Comparison of ENCODE assay signal across 7 mouse cellular contexts in genomic region chr5:30907413-30908059, GRCm38 (mm10). TPM values are rescaled to one million over a fixed set of nuclear protein-coding genes. Genes with fewer than 3 reads are reported as not detected.
A peak's percentile ranks its signal among the peaks of the same experiment; 100 is the strongest.
DNase-seq lines count a peak whose midpoint lies in the region; ATAC-seq and TF ChIP-seq lines count a peak whose summit lies in the region.

TSS of gene Ost4 (minus strand) at chr5:30907788.

- peak; percentile 89 for ATAC-seq in intestine, postnatal 0 days
- peak; percentile 96 for ATAC-seq in midbrain, embryonic 12.5 days (ENCODE audit: low FRiP score, low read depth)

- peaks cover 24% of the 10 kb centered on the region for H3K4me1 ChIP-seq in intestine, postnatal 0 days (replicated peaks; ENCODE audit: control insufficient read depth, insufficient read depth, low read length)
- H3K4me1 ChIP-seq in midbrain, embryonic 12.5 days: peaks cover 31% of the 10 kb centered on the region
- peaks cover 31% of the 10 kb centered on the region for H3K4me1 ChIP-seq in small intestine, adult 2 months (ENCODE audit: control insufficient read depth, insufficient read depth, insufficient read length, low read length)

- WGBS in intestine, postnatal 0 days: under 1% methylated on average over 58 of the region's 58 CpGs
- under 1% methylated on average over 58 of the region's 58 CpGs for WGBS in midbrain, embryonic 12.5 days
- WGBS in small intestine, adult 2 months: under 1% methylated on average over 58 of the region's 58 CpGs

- no peaks in the 10 kb centered on the region for H3K9me3 ChIP-seq in intestine, postnatal 0 days (ENCODE audit: control insufficient read depth)
- no peaks in the 10 kb centered on the region for H3K9me3 ChIP-seq in midbrain, embryonic 12.5 days

- no peaks in the 10 kb centered on the region for H3K27me3 ChIP-seq in intestine, postnatal 0 days (replicated peaks; ENCODE audit: control insufficient read depth, insufficient read depth, low read length)
- H3K27me3 ChIP-seq in midbrain, embryonic 12.5 days: peaks cover 3% of the 10 kb centered on the region; the same call in 1 of the 2 replicates
- no peaks in the 10 kb centered on the region for H3K27me3 ChIP-seq in small intestine, adult 2 months (ENCODE audit: control insufficient read depth, insufficient read depth, low read length)

- TF ChIP-seq CTCF in intestine, postnatal 0 days (IDR thresholded peaks at IDR 0.05; ENCODE audit: low read depth): no peak
- TF ChIP-seq CTCF in small intestine, adult 2 months (IDR thresholded peaks at IDR 0.05; ENCODE audit: extremely low read depth, insufficient read length, insufficient replicate concordance, low read depth, low read length): no peak

- peak; percentile 95 for DNase-seq in adrenal gland, adult 8-10 months
- peak; percentile 96 for DNase-seq in embryo, embryonic 9.5 days (ENCODE audit: extremely low spot score)
- DNase-seq in gonadal fat pad, adult 2 months (ENCODE audit: low read depth): no peak
- DNase-seq in left cerebral cortex, postnatal 4 days: peak; percentile 93

- peak within 1 kb of the TSS; percentile 95 for H3K27ac ChIP-seq in intestine, postnatal 0 days (ENCODE audit: low read depth, low read length)
- H3K27ac ChIP-seq in midbrain, embryonic 12.5 days (replicated peaks): peak within 1 kb of the TSS; percentile 82
- peak within 1 kb of the TSS; percentile 93 for H3K27ac ChIP-seq in small intestine, adult 2 months (ENCODE audit: insufficient read depth, low read depth, low read length)

- peak within 1 kb of the TSS; percentile 81 for H3K9ac ChIP-seq in intestine, postnatal 0 days (ENCODE audit: low read depth, low read length)
- H3K9ac ChIP-seq in midbrain, embryonic 12.5 days (replicated peaks): peak within 1 kb of the TSS; percentile 72

- peaks cover 25% of the 10 kb centered on the region for H3K36me3 ChIP-seq in intestine, postnatal 0 days (ENCODE audit: control insufficient read depth, insufficient read depth)
- peaks cover 38% of the 10 kb centered on the region for H3K36me3 ChIP-seq in midbrain, embryonic 12.5 days
- peaks cover 22% of the 10 kb centered on the region for H3K36me3 ChIP-seq in small intestine, adult 2 months (ENCODE audit: control insufficient read depth, insufficient read depth, low read length)

- intact Hi-C loops in left cerebral cortex, postnatal 4 days (cut with DNase I): no loop called here

- peak within 1 kb of the TSS; percentile 90 for H3K4me2 ChIP-seq in intestine, postnatal 0 days (replicated peaks; ENCODE audit: low read depth)
- peak within 1 kb of the TSS; percentile 93 for H3K4me2 ChIP-seq in midbrain, embryonic 12.5 days (replicated peaks)

- peak within 1 kb of the TSS; percentile 75 for H3K4me3 ChIP-seq in intestine, postnatal 0 days (ENCODE audit: low read depth, low read length)
- peak within 1 kb of the TSS; percentile 76 for H3K4me3 ChIP-seq in midbrain, embryonic 12.5 days
- peak within 1 kb of the TSS; percentile 77 for H3K4me3 ChIP-seq in small intestine, adult 2 months (ENCODE audit: low read depth, low read length)

- peak; percentile 85 for TF ChIP-seq POLR2A in small intestine, adult 2 months (IDR thresholded peaks at IDR 0.05; ENCODE audit: low read depth, low read length)

RNA-seq across cellular contexts. Expression of gene Ost4, which starts in this region (rescaled TPM):
- total RNA-seq in adrenal gland, adult 8-10 months (2022): 100 to 1,000 TPM; 210 to 235 (median 214) TPM
- polyA plus RNA-seq in gonadal fat pad, adult 2 months (2012; rRNA removed): 478 and 493 TPM in 2 replicates
- 458 and 495 TPM in 2 replicates for polyA plus RNA-seq in intestine, postnatal 0 days (2015; fragmentation: Nextera tagmentation; extraction: Ambion mirVana)
- total RNA-seq in left cerebral cortex, postnatal 4 days (2021): 100 to 1,000 TPM in 1 of 2 experiments, 10 to 100 TPM in 1; 95.0 to 112 TPM
- 298 and 304 TPM in 2 replicates for polyA plus RNA-seq in midbrain, embryonic 12.5 days (2016; fragmentation: Nextera tagmentation; extraction: Ambion mirVana)
- polyA plus RNA-seq in small intestine, adult 2 months (2012; rRNA removed): 161 and 211 TPM in 2 replicates
